Comparison of ENCODE assay signal across 8 mouse cellular contexts in genomic region chr10:128322141-128323108, GRCm38 (mm10). TPM values are rescaled to one million over a fixed set of nuclear protein-coding genes. Genes with fewer than 3 reads are reported as not detected.
DNase-seq lines count a peak whose midpoint lies in the region; ATAC-seq and TF ChIP-seq lines count a peak whose summit lies in the region.

Cnpy2 (plus strand) TSS chr10:128322459.

- WGBS in macrophage (ENCODE audit: missing documents): 0% methylated on average over 40 of the region's 40 CpGs

- DNase-seq in embryo, embryonic 10 days (ENCODE audit: low spot score): peak; percentile 97
- DNase-seq in gastrocnemius, postnatal 10 days: peak; percentile 79
- peak; percentile 95 for DNase-seq in hindlimb bud, embryonic 11.5 days (ENCODE audit: extremely low spot score, low read depth, low spot score)
- peak; percentile 74 to 81 for DNase-seq in left cerebral cortex, adult 2 months (ENCODE audit: extremely low spot score in 1 of 2, low spot score in 2 of 2)
- DNase-seq in retina, postnatal 7 days (ENCODE audit: low read depth, low spot score): peak; percentile 80
- DNase-seq in urinary bladder, adult 18-20 months (ENCODE audit: low spot score in 2 of 2): peak; percentile 72 to 89

- peak within 1 kb of the TSS; percentile 98 for H3K27ac ChIP-seq in left cerebral cortex, adult 2 months
- peak within 1 kb of the TSS; percentile 89 for H3K27ac ChIP-seq in macrophage

- intact Hi-C loops in left cerebral cortex, adult 2 months (cut with DNase I): loop anchor here (1.0 kb wide), 1 partner anchor 19 kb away; the partner anchor contains the start of gene Pan2

- H3K36me3 ChIP-seq in macrophage (ENCODE audit: inconsistent target): peaks cover 38% of the 10 kb centered on the region

- H3K79me2 ChIP-seq in macrophage (ENCODE audit: inconsistent target): peaks cover 19% of the 10 kb centered on the region; the same call in 1 of the 2 replicates

- peak; percentile 68 for ATAC-seq in activated CD4-positive, CD25-positive, alpha-beta regulatory T cell, adult 4 months

- H3K4me3 ChIP-seq in left cerebral cortex, adult 2 months: peak within 1 kb of the TSS; percentile 95
- peak within 1 kb of the TSS; percentile 90 for H3K4me3 ChIP-seq in macrophage (ENCODE audit: inconsistent target)

- TF ChIP-seq CTCF in left cerebral cortex, adult 2 months (IDR thresholded peaks at IDR 0.05): no peak

RNA-seq across cellular contexts. Expression of gene Cnpy2, which starts in this region (rescaled TPM):
- 100 to 1,000 TPM in 1 of 2 experiments, 10 to 100 TPM in 1; 96.7 to 115 TPM for polyA plus RNA-seq in activated CD4-positive, CD25-positive, alpha-beta regulatory T cell, adult 4 months (2017; shearing (Covaris generic))
- 10 to 100 TPM; 62.5 to 71.7 TPM for total RNA-seq in gastrocnemius, postnatal 10 days (2021)
- 10 to 100 TPM; 66.8 to 67.5 TPM for total RNA-seq in left cerebral cortex, adult 2 months (2021)
- 10 to 100 TPM in 15 of 26 experiments, 1 to 10 TPM in 11; 2.3 to 38.6 (median 13.5) TPM for total RNA-seq in macrophage (2018; cell fraction: chromatin; rRNA removed)
- 100 to 1,000 TPM in 13 of 26 experiments, 10 to 100 TPM in 13; 76.7 to 167 (median 98.7) TPM for total RNA-seq in macrophage (2018; cell fraction: cytosol; rRNA removed)
- total RNA-seq in macrophage (2018; cell fraction: nucleus; rRNA removed): 10 to 100 TPM; 20.6 to 57.3 (median 34.6) TPM
- polyA plus RNA-seq in macrophage (2018): 83.6 to 112 TPM (median 85.3 TPM) in 3 replicates

Comparison
In these comparisons a context has a peak if more than half of its experiments do, and no peak if none do; other contexts are left out.
1. Peak in every context shown above with its lines: DNase-seq, ATAC-seq, H3K4me3 ChIP-seq and H3K27ac ChIP-seq.